Mouse (Mus musculus): ENCODE measurements around the gene Ephb6.

Ephb6 gene

DNA sequence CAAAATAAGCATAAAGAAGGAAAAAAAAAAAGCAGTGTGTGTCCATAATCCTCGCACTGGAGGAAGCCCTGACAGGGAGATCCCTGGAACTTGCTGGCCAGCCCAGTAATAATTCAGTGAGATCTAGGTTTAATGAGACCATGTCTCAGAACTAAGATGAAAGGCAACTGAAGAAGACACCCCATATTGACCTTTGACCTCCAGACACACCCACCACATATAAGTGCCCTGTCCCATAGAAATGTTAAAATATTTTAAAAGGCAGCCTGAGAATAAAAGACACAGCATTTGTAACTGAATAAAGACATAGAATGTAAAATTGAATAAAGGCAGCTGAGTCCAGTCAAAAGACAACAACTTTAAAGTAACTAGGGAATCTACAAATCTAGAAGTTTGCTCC lies 40.0 kb upstream of the Ephb6 start:
- Histone ChIP-seq H3K4me1 (replicated peaks; ENCODE audit: low read depth, low read length) (peaks cover 22% of the 10 kb centered on the region), H3K4me3 (replicated peaks; ENCODE audit: low read length) (no peak overlapping the region), H3K9me3 (ENCODE audit: low read length) (peaks cover 34% of the 10 kb centered on the region), H3K36me3 (ENCODE audit: insufficient read depth, low read length) (peaks cover 4% of the 10 kb centered on the region; the same call in 1 of the 2 replicates), H3K27me3 (ENCODE audit: insufficient read depth, low read length) (no peaks in the 10 kb centered on the region)
- no peak for TF ChIP-seq CTCF (conservative IDR thresholded peaks at IDR 0.05; ENCODE audit: low read length)

DNA sequence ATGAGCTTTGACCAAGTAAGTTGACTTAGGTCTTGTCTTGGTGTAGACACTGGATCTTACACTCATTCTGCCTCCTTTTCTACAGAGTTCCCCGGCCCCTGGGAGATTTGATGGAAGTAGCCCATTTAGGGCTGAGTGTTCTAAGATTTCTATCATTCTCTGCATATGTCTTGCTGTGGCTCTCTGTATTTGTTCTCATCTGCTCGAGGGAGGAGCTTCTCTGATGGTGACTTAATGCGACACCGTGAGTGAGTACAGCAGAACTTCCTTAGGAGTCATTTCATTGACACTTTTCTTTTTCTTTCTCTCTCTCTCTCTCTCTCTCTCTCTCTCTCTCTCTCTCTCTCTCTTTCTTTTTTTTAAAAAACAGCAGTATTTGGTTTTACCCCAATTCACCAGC lies 38.3 kb upstream of the Ephb6 start:
- H3K27me3 ChIP-seq (ENCODE audit: insufficient read depth, low read length), result no peaks in the 10 kb centered on the region
- H3K4me1 ChIP-seq (replicated peaks; ENCODE audit: low read depth, low read length), result peaks cover 20% of the 10 kb centered on the region
- peaks cover 20% of the 10 kb centered on the region for H3K9me3 ChIP-seq (ENCODE audit: low read length)
- H3K36me3 ChIP-seq (ENCODE audit: insufficient read depth, low read length), result peaks cover 4% of the 10 kb centered on the region; the same call in 1 of the 2 replicates
- no peak overlapping the region for H3K4me3 ChIP-seq (replicated peaks; ENCODE audit: low read length)
- no peak for TF ChIP-seq NANOG (IDR thresholded peaks at IDR 0.05; ENCODE audit: borderline replicate concordance, low read length)
- no peak for TF ChIP-seq POU5F1 (IDR thresholded peaks at IDR 0.05; ENCODE audit: borderline replicate concordance, low read length)
- no peak for TF ChIP-seq CTCF (conservative IDR thresholded peaks at IDR 0.05; ENCODE audit: low read length)

DNA sequence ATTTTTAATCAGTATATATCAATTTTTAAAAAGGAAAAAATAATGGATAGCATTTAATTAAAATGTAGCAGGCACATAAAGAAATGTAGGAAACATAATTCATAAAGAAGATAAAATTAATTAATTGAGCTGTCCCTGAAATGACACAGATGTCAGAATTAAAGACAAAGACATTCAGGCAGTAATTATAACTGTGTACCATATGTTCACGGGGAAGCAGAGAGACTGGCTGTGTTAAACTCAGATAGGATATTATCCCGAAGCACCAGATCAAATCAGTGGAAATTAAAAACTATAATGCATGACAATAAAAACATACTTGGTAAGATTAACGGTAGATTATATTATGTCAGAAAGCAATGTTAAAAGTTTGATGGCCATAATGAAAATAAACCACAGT lies 36.2 kb upstream of the Ephb6 start:
- Histone ChIP-seq H3K36me3 (ENCODE audit: insufficient read depth, low read length) (no peaks in the 10 kb centered on the region), H3K4me3 (replicated peaks; ENCODE audit: low read length) (no peak overlapping the region), H3K4me1 (replicated peaks; ENCODE audit: low read depth, low read length) (peaks cover 27% of the 10 kb centered on the region), H3K9me3 (ENCODE audit: low read length) (0 out of 2 replicates have a peak, but pooled peaks cover 3% of the 10 kb centered on the region), H3K27me3 (ENCODE audit: insufficient read depth, low read length) (no peaks in the 10 kb centered on the region)
- TF ChIP-seq NANOG (IDR thresholded peaks at IDR 0.05; ENCODE audit: borderline replicate concordance, low read length) (no peak), CTCF (conservative IDR thresholded peaks at IDR 0.05; ENCODE audit: low read length) (no peak), POU5F1 (IDR thresholded peaks at IDR 0.05; ENCODE audit: borderline replicate concordance, low read length) (no peak)

DNA sequence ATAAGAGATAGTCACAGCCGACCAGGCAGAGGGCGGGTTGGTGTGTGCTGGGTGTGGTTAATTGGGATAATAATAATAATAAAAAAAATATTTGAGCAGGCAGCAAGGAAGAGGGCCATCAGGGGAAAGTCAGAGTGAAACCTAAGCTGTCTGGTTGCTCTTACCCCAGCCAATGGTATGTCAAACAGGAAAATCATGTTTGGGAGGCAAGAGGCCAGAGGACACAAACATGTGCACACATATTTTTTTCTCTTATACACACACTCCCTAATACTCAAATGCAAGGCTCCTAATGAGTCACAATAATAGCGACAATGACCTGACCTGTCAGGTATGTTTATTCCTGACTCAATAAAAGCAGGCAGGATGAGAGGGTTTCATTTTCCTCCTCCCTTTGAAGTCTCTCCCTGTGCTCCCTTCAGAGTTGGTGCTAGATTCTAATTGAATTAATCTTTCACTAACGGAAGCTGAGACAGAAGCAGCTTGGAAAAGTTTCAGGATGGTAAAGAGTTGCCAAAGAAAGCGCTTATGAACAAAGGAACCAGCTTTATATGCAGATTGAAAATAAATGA lies 28.7 kb upstream of the Ephb6 start:
- Histone ChIP-seq H3K4me3 (replicated peaks; ENCODE audit: low read length) (no peak overlapping the region), H3K36me3 (ENCODE audit: insufficient read depth, low read length) (no peaks in the 10 kb centered on the region), H3K27me3 (ENCODE audit: insufficient read depth, low read length) (no peaks in the 10 kb centered on the region), H3K9me3 (ENCODE audit: low read length) (no peaks in the 10 kb centered on the region), H3K4me1 (replicated peaks; ENCODE audit: low read depth, low read length) (peaks cover 10% of the 10 kb centered on the region; the same call in 1 of the 2 replicates)
- TF ChIP-seq NANOG (IDR thresholded peaks at IDR 0.05; ENCODE audit: borderline replicate concordance, low read length) (no peak), CTCF (conservative IDR thresholded peaks at IDR 0.05; ENCODE audit: low read length) (no peak), POU5F1 (IDR thresholded peaks at IDR 0.05; ENCODE audit: borderline replicate concordance, low read length) (no peak)

DNA sequence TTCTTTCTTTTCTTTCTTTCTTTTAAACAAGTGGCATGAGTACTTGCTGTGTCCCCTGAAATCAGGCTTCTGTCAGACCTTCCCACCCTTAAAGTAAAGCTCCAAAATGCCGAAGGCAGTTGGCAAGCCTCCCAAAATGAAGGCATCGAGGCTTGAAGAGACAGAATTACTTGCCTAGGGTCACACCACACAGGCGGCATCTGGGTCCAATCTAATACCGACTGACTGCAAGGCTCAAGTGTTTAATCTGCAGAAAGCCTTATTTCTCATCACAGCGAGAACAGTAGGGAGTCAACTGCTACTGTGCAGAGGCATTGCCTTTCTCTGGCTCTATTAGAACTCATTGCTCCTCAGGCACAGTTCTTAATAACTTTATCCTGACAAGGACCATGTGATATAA lies 28.0 kb upstream of the Ephb6 start:
- 0 out of 2 replicates have a peak, but pooled peaks cover under 1% of the 10 kb centered on the region for H3K9me3 ChIP-seq (ENCODE audit: low read length)
- H3K36me3 ChIP-seq (ENCODE audit: insufficient read depth, low read length), result no peaks in the 10 kb centered on the region

DNA sequence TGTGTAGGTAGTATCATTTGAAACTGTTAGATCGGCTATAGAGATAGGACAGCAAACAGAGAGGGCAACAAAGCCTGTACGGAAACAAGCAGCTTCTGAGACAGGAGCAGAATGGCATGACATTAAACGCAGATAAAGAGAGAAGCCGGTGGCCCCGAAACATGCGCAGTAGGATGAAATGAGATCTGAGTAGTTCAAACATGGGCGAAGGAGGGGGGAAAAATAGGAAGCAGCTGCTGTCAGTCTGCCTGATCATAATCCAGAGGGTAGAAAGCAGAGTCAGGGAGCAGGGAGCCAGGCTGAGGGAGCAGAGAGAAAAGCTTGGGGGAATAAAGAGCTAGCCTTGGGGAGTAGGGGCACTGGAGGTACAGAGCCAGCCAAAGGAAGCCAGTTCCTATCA lies 24.0 kb upstream of the Ephb6 start:
- Histone ChIP-seq H3K9me3 (ENCODE audit: low read length) (peaks cover 7% of the 10 kb centered on the region), H3K36me3 (ENCODE audit: insufficient read depth, low read length) (no peaks in the 10 kb centered on the region), H3K4me1 (replicated peaks; ENCODE audit: low read depth, low read length) (0 out of 2 replicates have a peak, but pooled peaks cover under 1% of the 10 kb centered on the region), H3K4me3 (replicated peaks; ENCODE audit: low read length) (no peak overlapping the region), H3K27me3 (ENCODE audit: insufficient read depth, low read length) (no peaks in the 10 kb centered on the region)
- TF ChIP-seq POU5F1 (IDR thresholded peaks at IDR 0.05; ENCODE audit: borderline replicate concordance, low read length) (no peak), NANOG (IDR thresholded peaks at IDR 0.05; ENCODE audit: borderline replicate concordance, low read length) (no peak), CTCF (conservative IDR thresholded peaks at IDR 0.05; ENCODE audit: low read length) (no peak)

More for the DNA sequence above, 28.0 kb upstream of the Ephb6 start:
- TF ChIP-seq NANOG (IDR thresholded peaks at IDR 0.05; ENCODE audit: borderline replicate concordance, low read length) (no peak), CTCF (conservative IDR thresholded peaks at IDR 0.05; ENCODE audit: low read length) (no peak), POU5F1 (IDR thresholded peaks at IDR 0.05; ENCODE audit: borderline replicate concordance, low read length) (no peak)
- Histone ChIP-seq H3K4me1 (replicated peaks; ENCODE audit: low read depth, low read length) (peaks cover 8% of the 10 kb centered on the region; the same call in 1 of the 2 replicates), H3K27me3 (ENCODE audit: insufficient read depth, low read length) (no peaks in the 10 kb centered on the region), H3K4me3 (replicated peaks; ENCODE audit: low read length) (no peak overlapping the region)

DNA sequence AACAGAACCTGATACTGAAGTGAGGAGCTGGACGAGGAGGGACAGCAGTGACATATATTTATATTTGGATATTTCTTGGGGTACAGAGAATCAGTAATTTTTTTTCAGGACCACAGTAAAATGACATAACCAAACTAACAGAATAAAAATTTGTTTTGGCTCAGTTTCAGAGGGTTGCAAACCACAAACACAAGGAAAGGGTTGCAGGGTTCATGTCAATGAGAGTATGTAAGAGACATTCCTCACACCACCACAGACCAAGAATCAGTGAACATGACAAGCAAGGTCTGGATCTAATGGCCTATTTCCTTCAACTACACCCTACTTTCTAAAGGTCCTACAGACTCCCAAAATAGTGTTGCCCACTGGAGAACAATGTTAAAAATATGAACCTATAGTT lies 23.1 kb upstream of the Ephb6 start:
- no peaks in the 10 kb centered on the region for H3K27me3 ChIP-seq (ENCODE audit: insufficient read depth, low read length)
- no peaks in the 10 kb centered on the region for H3K36me3 ChIP-seq (ENCODE audit: insufficient read depth, low read length)
- H3K4me1 ChIP-seq (replicated peaks; ENCODE audit: low read depth, low read length), result no peaks in the 10 kb centered on the region
- H3K4me3 ChIP-seq (replicated peaks; ENCODE audit: low read length), result no peak overlapping the region
- peaks cover 7% of the 10 kb centered on the region for H3K9me3 ChIP-seq (ENCODE audit: low read length)
- no peak for TF ChIP-seq NANOG (IDR thresholded peaks at IDR 0.05; ENCODE audit: borderline replicate concordance, low read length)

DNA sequence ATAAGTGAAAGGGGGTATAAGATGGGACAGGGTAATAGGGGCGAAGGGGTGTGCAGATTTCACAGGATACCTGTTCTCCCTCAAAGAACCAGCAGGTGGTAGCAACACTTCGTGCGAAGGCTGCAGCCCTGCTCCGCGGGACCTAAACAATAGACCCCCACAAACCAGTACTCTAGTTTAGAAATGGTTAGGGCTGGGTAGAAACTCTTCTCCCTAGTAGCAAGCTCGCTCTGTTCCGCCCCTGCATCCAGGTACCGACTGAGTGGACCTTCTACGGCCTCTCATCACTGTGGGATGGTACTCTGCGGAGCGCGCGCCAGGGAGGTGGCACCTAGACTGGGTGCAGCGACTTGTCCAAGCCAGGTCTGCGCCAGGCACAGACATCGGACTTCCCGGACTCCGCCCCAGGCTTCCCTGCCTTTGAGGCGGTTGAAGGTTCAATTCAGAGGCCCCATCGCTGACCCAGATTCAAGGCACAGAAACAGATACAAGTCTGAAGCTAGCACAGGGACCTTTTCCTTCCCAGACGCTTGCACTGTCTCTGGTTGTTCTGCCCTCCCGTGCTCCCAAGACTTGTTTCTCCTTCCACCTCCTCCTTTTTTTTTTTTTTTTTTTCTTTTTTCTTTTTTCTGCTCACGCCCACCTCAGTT lies 756 bp upstream of the Ephb6 start:
- Histone ChIP-seq H3K9me3 (ENCODE audit: low read length) (no peaks in the 10 kb centered on the region), H3K27me3 (ENCODE audit: insufficient read depth, low read length) (peaks cover 28% of the 10 kb centered on the region), H3K36me3 (ENCODE audit: insufficient read depth, low read length) (no peaks in the 10 kb centered on the region), H3K4me1 (replicated peaks; ENCODE audit: low read depth, low read length) (peaks cover 14% of the 10 kb centered on the region), H3K4me3 (replicated peaks; ENCODE audit: low read length) (peak overlapping the region; percentile 89)
- TF ChIP-seq CTCF (conservative IDR thresholded peaks at IDR 0.05; ENCODE audit: low read length), result peak; percentile 30
- no peak for TF ChIP-seq POU5F1 (IDR thresholded peaks at IDR 0.05; ENCODE audit: borderline replicate concordance, low read length)

DNA sequence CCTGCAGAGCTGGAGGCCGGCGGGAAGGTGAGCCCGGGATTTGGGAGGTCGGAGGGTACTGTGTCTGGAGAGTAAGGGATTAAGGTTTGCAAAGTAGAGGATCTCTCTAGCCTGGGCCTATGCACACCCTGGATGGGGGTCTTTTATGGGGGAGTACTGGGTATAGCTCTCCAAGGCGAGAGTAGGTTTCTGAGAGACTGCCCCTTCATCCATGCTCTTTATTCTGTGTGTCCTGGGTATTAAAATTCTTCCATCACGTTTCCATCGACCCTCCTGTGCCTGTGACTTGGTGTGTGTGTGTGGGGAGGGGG lies 467 bp downstream of the Ephb6 start:
- Histone ChIP-seq H3K27me3 (ENCODE audit: insufficient read depth, low read length) (peaks cover 28% of the 10 kb centered on the region), H3K4me3 (replicated peaks; ENCODE audit: low read length) (peak overlapping the region; percentile 89), H3K4me1 (replicated peaks; ENCODE audit: low read depth, low read length) (peaks cover 14% of the 10 kb centered on the region), H3K36me3 (ENCODE audit: insufficient read depth, low read length) (no peaks in the 10 kb centered on the region), H3K9me3 (ENCODE audit: low read length) (no peaks in the 10 kb centered on the region)
- TF ChIP-seq CTCF (conservative IDR thresholded peaks at IDR 0.05; ENCODE audit: low read length), result no peak
- TF ChIP-seq POU5F1 (IDR thresholded peaks at IDR 0.05; ENCODE audit: borderline replicate concordance, low read length), result no peak
- no peak for TF ChIP-seq NANOG (IDR thresholded peaks at IDR 0.05; ENCODE audit: borderline replicate concordance, low read length)
